Mouse (Mus musculus) forebrain, embryonic 14.5 days (tissue): ENCODE results near the gene Mrpl24. TPM values are rescaled to one million over a fixed set of nuclear protein-coding genes. Genes with fewer than 3 reads are reported as not detected.

Experiments
- ATAC-seq: fragments of 200-750 bp; cut with Nextera tagmentation; 2 replicates; pipeline ENCODE4 v1.8.0; 2017; ENCODE audit warnings: mild to moderate bottlenecking, moderate library complexity
- DNase-seq: peaks from one replicate; pipeline ENCODE4 v3.0.0-alpha.2; 2015; ENCODE audit warnings: low spot score
- H3K27ac ChIP-seq: fragments of 300-500 bp; sonication (generic); 2 replicates; pipeline ENCODE4 v1.5.1; 2014; ENCODE audit warnings: low read depth, mild to moderate bottlenecking, control low read depth, low read length, moderate library complexity
- H3K27me3 ChIP-seq: fragments of 300-500 bp; sonication (generic); replicated peaks from 2 replicates; pipeline ENCODE4 v1.6.1; 2014; ENCODE audit warnings: low read length, control low read depth, mixed read lengths; ENCODE audit not compliant: control insufficient read depth, insufficient read depth
- H3K36me3 ChIP-seq: fragments of 300-500 bp; sonication (generic); 2 replicates; pipeline ENCODE4 v1.6.1; 2014; ENCODE audit warnings: low read length, control low read depth; ENCODE audit not compliant: control insufficient read depth, insufficient read depth
- H3K4me1 ChIP-seq: fragments of 300-500 bp; sonication (generic); 2 replicates; pipeline ENCODE4 v1.6.1; 2014; ENCODE audit warnings: antibody characterized with exemption, low read length, control low read depth; ENCODE audit not compliant: control insufficient read depth, insufficient read depth
- H3K4me2 ChIP-seq: fragments of 300-500 bp; sonication (generic); 2 replicates; pipeline ENCODE4 v1.6.1; 2014; ENCODE audit warnings: mild to moderate bottlenecking, control low read depth, low read length
- H3K4me3 ChIP-seq: fragments of 300-500 bp; sonication (generic); 2 replicates; pipeline ENCODE4 v1.5.1; 2014; ENCODE audit warnings: low read depth, low read length, control low read depth
- H3K9ac ChIP-seq: fragments of 300-500 bp; sonication (generic); 2 replicates; pipeline ENCODE4 v1.6.1; 2014; ENCODE audit warnings: mild to moderate bottlenecking, low read length, control low read depth, moderate library complexity
- H3K9me3 ChIP-seq: fragments of 300-500 bp; sonication (generic); replicated peaks from 2 replicates; pipeline ENCODE4 v1.6.1; 2016; ENCODE audit warnings: low read length, control low read depth, mixed read lengths; ENCODE audit not compliant: control insufficient read depth
- WGBS: fragments of 180-500 bp; shearing (Covaris S2); extraction: QIAGEN DNeasy Blood & Tissue Kit; methylation state at CpG from one replicate; pipeline ENCODE4 v1.1.7; 2014; 5-methylcytosine and 5-hydroxymethylcytosine counted together
- polyA plus RNA-seq: library from polyadenylated mRNA; unstranded; fragments of >200 nt; fragmentation: Nextera tagmentation; extraction: Ambion mirVana; gene quantifications from 2 replicates; pipeline ENCODE4 v1.2.1, GENCODE M21; 2014

The Mrpl24 gene
- polyA plus RNA-seq, 1 experiment from 2014 or later, result 69.5 TPM

GRCm38 (mm10) chr3:87947811-87948199, 28.5 kb downstream of the Mrpl24 start:
- 0% methylated on average over 17 of the region's 17 CpGs for WGBS
- H3K27me3 ChIP-seq, result 0 out of 2 replicates have a peak, but pooled peaks cover 3% of the 10 kb centered on the region
- H3K9me3 ChIP-seq, result no peaks in the 10 kb centered on the region
- DNase-seq, result peak; percentile 49
- H3K36me3 ChIP-seq, result peaks cover 13% of the 10 kb centered on the region; the same call in 1 of the 2 replicates
- peak overlapping the region; percentile 27 for H3K4me3 ChIP-seq
- H3K4me2 ChIP-seq, result peak overlapping the region; percentile 70
- H3K4me1 ChIP-seq, result peaks cover 45% of the 10 kb centered on the region
- ATAC-seq, result 0 out of 2 replicates have a peak, but pooled peaks have one; percentile 18
- H3K27ac ChIP-seq, result no peak overlapping the region
- peak overlapping the region; percentile 56 for H3K9ac ChIP-seq

DNA sequence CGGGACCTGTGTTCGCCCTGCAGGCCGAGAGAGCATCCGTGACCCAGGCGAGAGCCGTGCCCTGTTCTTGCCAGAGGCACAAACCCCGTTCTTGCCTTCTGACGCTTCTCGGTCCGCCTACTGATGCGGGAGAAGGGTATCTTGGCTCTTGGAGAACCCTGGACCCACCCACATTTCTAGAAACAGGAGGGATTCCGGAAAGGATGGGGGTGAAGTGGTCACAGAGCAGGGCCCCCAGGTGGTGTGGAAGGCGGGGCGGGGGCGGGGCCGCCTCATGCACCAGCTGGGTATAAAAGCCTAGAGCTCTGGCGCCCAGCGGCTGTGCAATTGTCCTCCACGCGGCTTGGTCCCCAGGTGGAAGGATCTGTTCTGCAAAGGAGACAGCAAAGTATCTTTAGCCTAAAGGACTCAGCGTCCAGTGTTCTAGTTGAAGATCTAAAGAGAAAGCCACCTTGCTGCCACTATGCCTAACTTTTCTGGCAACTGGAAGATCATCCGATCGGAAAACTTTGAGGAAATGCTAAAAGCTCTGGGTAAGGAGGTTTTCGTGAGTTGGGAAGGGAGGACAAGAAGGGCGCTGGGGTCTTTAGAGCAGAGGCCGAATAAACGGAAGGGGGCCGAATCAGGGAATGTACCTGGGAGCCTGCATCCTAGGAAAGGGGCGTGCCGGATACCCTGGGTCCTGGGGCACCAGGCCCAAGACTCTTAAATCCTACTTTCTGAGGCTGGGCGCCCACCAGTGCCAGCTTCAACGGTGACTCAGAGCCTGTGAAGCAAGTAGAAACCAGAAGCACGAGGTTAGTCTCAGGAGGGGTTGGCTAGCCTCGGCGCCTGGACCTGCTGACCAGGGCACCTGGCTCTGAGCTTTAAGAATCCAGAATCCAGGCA, 29.3 kb downstream of the Mrpl24 start, which contains the start of gene Crabp2:
Gene Crabp2, plus strand, starts transcription at position 289 of the 888 bp plus-strand sequence.
- peak within 1 kb of the TSS; percentile 56 for H3K9ac ChIP-seq
- 0 out of 2 replicates have a peak, but pooled peaks cover 3% of the 10 kb centered on the region for H3K27me3 ChIP-seq
- 0 out of 2 replicates have a peak within 1 kb of the TSS, but pooled peaks have one; percentile 7 for H3K27ac ChIP-seq
- H3K36me3 ChIP-seq, result peaks cover 5% of the 10 kb centered on the region; the same call in 1 of the 2 replicates
- peaks cover 48% of the 10 kb centered on the region for H3K4me1 ChIP-seq
- 2% methylated on average over 35 of the region's 35 CpGs for WGBS
- DNase-seq (no peak), ATAC-seq (no peak)
- no peaks in the 10 kb centered on the region for H3K9me3 ChIP-seq
- H3K4me2 ChIP-seq, result peak within 1 kb of the TSS; percentile 70
- peak within 1 kb of the TSS; percentile 27 for H3K4me3 ChIP-seq

DNA sequence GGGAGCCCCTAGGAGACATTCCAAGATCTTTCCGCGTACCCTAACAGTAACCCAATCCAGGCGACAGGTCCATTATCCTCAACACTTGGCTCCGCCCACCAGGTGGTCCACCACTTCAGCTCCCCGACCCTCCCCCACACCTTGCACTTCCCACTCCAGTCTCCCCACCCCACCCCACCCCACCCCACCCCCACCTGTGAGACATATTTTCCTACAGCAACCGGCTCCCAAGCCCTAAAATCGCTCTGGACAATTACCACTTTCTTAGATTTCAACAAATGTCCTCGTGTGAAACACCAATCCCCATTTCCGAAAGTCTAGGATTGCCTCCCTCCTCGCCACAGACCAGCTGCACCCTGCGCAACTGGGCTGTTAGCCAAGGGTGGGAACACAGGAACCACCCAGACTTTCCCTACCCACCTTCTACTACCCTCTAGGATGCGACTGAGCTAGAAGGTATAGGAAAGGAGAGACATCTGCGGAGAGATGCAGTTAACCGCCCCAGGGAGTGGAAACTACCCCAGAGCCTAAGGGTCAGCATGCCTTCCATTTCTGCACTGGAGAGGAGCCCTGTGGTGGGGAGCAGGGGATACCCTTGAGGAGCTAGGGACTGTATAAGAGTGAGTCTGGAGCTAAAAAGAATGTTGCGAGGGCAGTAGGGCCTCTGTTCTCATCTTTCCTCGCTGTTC, 30.1 kb downstream of the Mrpl24 start:
- H3K9me3 ChIP-seq, result no peaks in the 10 kb centered on the region
- no peak for ATAC-seq
- H3K4me2 ChIP-seq, result peak overlapping the region; percentile 70
- H3K9ac ChIP-seq, result no peak overlapping the region
- H3K4me1 ChIP-seq, result peaks cover 48% of the 10 kb centered on the region
- H3K27me3 ChIP-seq, result 0 out of 2 replicates have a peak, but pooled peaks cover 3% of the 10 kb centered on the region
- peak; percentile 35 for DNase-seq
- H3K36me3 ChIP-seq, result no peaks in the 10 kb centered on the region
- 0 out of 2 replicates have a peak overlapping the region, but pooled peaks have one; percentile 27 for H3K4me3 ChIP-seq
- WGBS, result 8% methylated on average over 16 of the region's 16 CpGs
- H3K27ac ChIP-seq, result no peak overlapping the region

GRCm38 (mm10) chr3:87949955-87950515, 30.7 kb downstream of the Mrpl24 start:
- H3K9ac ChIP-seq, result peak overlapping the region; percentile 30; the same call in 1 of the 2 replicates
- WGBS, result 8% methylated on average over 13 of the region's 13 CpGs

DNA sequence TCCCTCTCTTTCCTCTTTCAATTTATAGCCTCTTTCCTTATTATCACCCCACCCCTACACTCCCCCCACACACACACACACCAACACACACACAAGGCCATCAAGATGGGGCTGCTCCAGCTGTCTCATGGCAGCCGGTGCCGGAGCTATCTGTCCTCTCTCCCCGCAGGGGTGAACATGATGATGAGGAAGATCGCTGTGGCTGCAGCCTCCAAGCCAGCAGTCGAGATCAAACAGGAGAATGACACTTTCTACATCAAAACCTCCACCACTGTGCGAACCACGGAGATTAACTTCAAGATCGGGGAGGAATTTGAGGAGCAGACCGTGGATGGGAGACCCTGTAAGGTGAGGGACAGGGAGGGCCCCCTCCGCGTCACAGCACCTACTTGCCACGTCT, 32.6 kb downstream of the Mrpl24 start:
- no peaks in the 10 kb centered on the region for H3K36me3 ChIP-seq
- no peak for DNase-seq
- no peak overlapping the region for H3K27ac ChIP-seq
- 0 out of 2 replicates have a peak overlapping the region, but pooled peaks have one; percentile 29 for H3K9ac ChIP-seq
- peaks cover 36% of the 10 kb centered on the region for H3K4me1 ChIP-seq
- H3K4me2 ChIP-seq, result peak overlapping the region; percentile 17; the same call in 1 of the 2 replicates
- no peak overlapping the region for H3K4me3 ChIP-seq
- no peak for ATAC-seq
- 25% methylated on average over 12 of the region's 12 CpGs for WGBS
- H3K9me3 ChIP-seq, result no peaks in the 10 kb centered on the region
- 0 out of 2 replicates have a peak, but pooled peaks cover 3% of the 10 kb centered on the region for H3K27me3 ChIP-seq

More at GRCm38 (mm10) chr3:87949955-87950515, 30.7 kb downstream of the Mrpl24 start:
- ATAC-seq (no peak), DNase-seq (no peak)
- Histone ChIP-seq H3K27ac (no peak overlapping the region), H3K36me3 (no peaks in the 10 kb centered on the region), H3K4me1 (peaks cover 45% of the 10 kb centered on the region), H3K9me3 (no peaks in the 10 kb centered on the region), H3K4me3 (no peak overlapping the region), H3K27me3 (0 out of 2 replicates have a peak, but pooled peaks cover 3% of the 10 kb centered on the region), H3K4me2 (peak overlapping the region; percentile 70; the same call in 1 of the 2 replicates)

- Histone ChIP-seq H3K9ac (0 out of 2 replicates have a peak overlapping the region, but pooled peaks have one; percentile 29), H3K4me2 (peak overlapping the region; percentile 17), H3K27me3 (0 out of 2 replicates have a peak, but pooled peaks cover under 1% of the 10 kb centered on the region), H3K9me3 (no peaks in the 10 kb centered on the region), H3K36me3 (no peaks in the 10 kb centered on the region), H3K27ac (no peak overlapping the region; the same call in 1 of the 2 replicates), H3K4me1 (peaks cover 31% of the 10 kb centered on the region), H3K4me3 (no peak overlapping the region)
- DNase-seq, result peak; percentile 41
- peak; percentile 47 for ATAC-seq
- 5% methylated on average over 5 of the region's 5 CpGs for WGBS
Observed at GRCm38 (mm10) chr3:87952440-87952839, 33.1 kb downstream of the Mrpl24 start.

GRCm38 (mm10) chr3:87958056-87958455, 38.8 kb downstream of the Mrpl24 start:
- Histone ChIP-seq H3K4me3 (no peak overlapping the region), H3K4me2 (no peak overlapping the region), H3K27me3 (no peaks in the 10 kb centered on the region), H3K9ac (no peak overlapping the region), H3K4me1 (peaks cover 12% of the 10 kb centered on the region; the same call in 1 of the 2 replicates), H3K27ac (no peak overlapping the region), H3K9me3 (no peaks in the 10 kb centered on the region), H3K36me3 (no peaks in the 10 kb centered on the region)
- DNase-seq (no peak), ATAC-seq (no peak)
- WGBS, result 8% methylated on average over 1 of the region's 1 CpGs

DNA sequence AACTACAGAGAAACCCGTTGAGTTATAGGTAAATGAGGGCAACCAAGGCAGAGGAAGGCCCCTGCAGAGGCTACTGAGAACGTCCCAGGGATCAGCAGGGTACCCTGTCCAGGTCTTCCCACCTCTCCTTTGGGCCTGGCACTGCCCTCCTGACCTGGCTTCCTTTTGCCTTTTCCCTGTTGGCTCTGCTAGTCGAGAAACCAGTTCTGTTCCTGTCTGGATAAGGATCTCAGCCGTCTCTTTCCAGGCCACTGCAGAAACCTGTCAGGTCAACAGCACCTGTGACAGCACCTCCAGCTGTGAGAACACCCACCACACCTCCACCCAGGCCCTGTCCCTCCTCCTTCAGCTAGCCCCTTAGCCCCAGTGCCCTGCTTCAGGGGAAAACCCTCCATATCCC, 39.2 kb downstream of the Mrpl24 start:
- no peak overlapping the region for H3K9ac ChIP-seq
- H3K4me3 ChIP-seq, result no peak overlapping the region
- DNase-seq (no peak), ATAC-seq (no peak)
- H3K4me2 ChIP-seq, result no peak overlapping the region
- no peaks in the 10 kb centered on the region for H3K36me3 ChIP-seq
- WGBS, result 40% methylated on average over 4 of the region's 4 CpGs
- peaks cover 11% of the 10 kb centered on the region; the same call in 1 of the 2 replicates for H3K4me1 ChIP-seq
- no peaks in the 10 kb centered on the region for H3K27me3 ChIP-seq
- no peaks in the 10 kb centered on the region for H3K9me3 ChIP-seq
- H3K27ac ChIP-seq, result no peak overlapping the region
